Mouse (Mus musculus): ENCODE data around the gene Erf. TPM values are rescaled to one million over a fixed set of nuclear protein-coding genes. Genes with fewer than 3 reads are reported as not detected.

Gene Erf
- polyA plus RNA-seq, 1 experiment from 2014 or later = 20.8 TPM

Small RNAs within 50 kb of the gene (microRNA-seq; reads per million reads assigned to microRNA genes)
- not detected for gene Mir7048

Other genes with a start within 250 kb of the Erf start
- 3.8 and 7.4 TPM in 2 replicates for gene Atp1a3, start 244.8 kb downstream of the Erf start, polyA plus RNA-seq (2016; fragmentation: Nextera tagmentation; extraction: Ambion mirVana)
- 12.4 and 13.1 TPM in 2 replicates for gene Grik5, start 178.4 kb downstream of the Erf start, polyA plus RNA-seq (2016; fragmentation: Nextera tagmentation; extraction: Ambion mirVana)
- 38.8 and 41.5 TPM in 2 replicates for gene Zfp574, start 178.2 kb downstream of the Erf start, polyA plus RNA-seq (2016; fragmentation: Nextera tagmentation; extraction: Ambion mirVana)
- 2.3 and 3.2 TPM in 2 replicates for gene Pou2f2, start 71.0 kb downstream of the Erf start, polyA plus RNA-seq (2016; fragmentation: Nextera tagmentation; extraction: Ambion mirVana)
- 13.7 and 14.9 TPM in 2 replicates for gene Dedd2, start 30.1 kb downstream of the Erf start, polyA plus RNA-seq (2016; fragmentation: Nextera tagmentation; extraction: Ambion mirVana)
- 2.9 and 3.0 TPM in 2 replicates for gene Zfp526, start 29.3 kb downstream of the Erf start, polyA plus RNA-seq (2016; fragmentation: Nextera tagmentation; extraction: Ambion mirVana)
- 15.9 and 17.4 TPM in 2 replicates for gene Gsk3a, start 12.9 kb downstream of the Erf start, polyA plus RNA-seq (2016; fragmentation: Nextera tagmentation; extraction: Ambion mirVana)
- gene Cic, start 16.9 kb upstream of the Erf start, polyA plus RNA-seq (2016; fragmentation: Nextera tagmentation; extraction: Ambion mirVana) = 45.7 and 47.0 TPM in 2 replicates
- gene Pafah1b3, start 47.2 kb upstream of the Erf start, polyA plus RNA-seq (2016; fragmentation: Nextera tagmentation; extraction: Ambion mirVana) = 317 and 337 TPM in 2 replicates
- gene Prr19, start 50.6 kb upstream of the Erf start, polyA plus RNA-seq (2016; fragmentation: Nextera tagmentation; extraction: Ambion mirVana) = 1.0 and 1.9 TPM in 2 replicates
- gene Tmem145, start 55.3 kb upstream of the Erf start, polyA plus RNA-seq (2016; fragmentation: Nextera tagmentation; extraction: Ambion mirVana) = 2.7 and 4.0 TPM in 2 replicates
- gene Megf8, start 66.4 kb upstream of the Erf start, polyA plus RNA-seq (2016; fragmentation: Nextera tagmentation; extraction: Ambion mirVana) = 22.4 and 24.3 TPM in 2 replicates
- gene Cnfn, start 119.0 kb upstream of the Erf start, polyA plus RNA-seq (2016; fragmentation: Nextera tagmentation; extraction: Ambion mirVana) = 0.86 TPM in 1 of 2 replicates, not detected in the other
- gene Lipe, start 147.9 kb upstream of the Erf start, polyA plus RNA-seq (2016; fragmentation: Nextera tagmentation; extraction: Ambion mirVana) = 10.9 and 11.9 TPM in 2 replicates
- 0.59 and 1.1 TPM in 2 replicates for gene Cxcl17, start 162.1 kb upstream of the Erf start, polyA plus RNA-seq (2016; fragmentation: Nextera tagmentation; extraction: Ambion mirVana)
- gene Ceacam1, start 226.8 kb upstream of the Erf start, polyA plus RNA-seq (2016; fragmentation: Nextera tagmentation; extraction: Ambion mirVana) = 0.94 and 1.1 TPM in 2 replicates